Mouse (Mus musculus): ENCODE measurements around the gene Dnase1l3. TPM values are rescaled to one million over a fixed set of nuclear protein-coding genes. Genes with fewer than 3 reads are reported as not detected.

The Dnase1l3 gene
- total and polyA plus RNA-seq, 2 experiments from 2014 or later = 0.07 TPM; not detected in 1

DNA sequence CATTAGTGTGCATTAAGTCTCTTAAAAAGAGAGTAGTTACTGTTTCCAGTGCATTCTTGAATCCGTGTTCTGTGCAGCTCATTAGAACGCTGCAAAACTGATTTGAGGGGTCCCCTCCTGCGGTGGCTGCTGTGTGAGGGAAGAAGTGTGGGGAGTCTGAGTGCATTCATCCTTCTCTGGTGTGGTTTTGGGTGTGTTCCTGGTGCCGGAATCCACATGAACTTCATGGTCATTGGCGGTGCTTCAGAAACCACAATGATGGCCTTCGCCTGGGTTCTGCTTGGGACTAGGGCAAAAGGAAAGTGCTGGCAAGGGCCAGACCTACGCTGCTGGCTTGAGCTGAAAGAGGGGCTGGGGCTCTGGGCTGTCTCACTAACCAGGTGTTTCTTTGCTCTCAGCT lies 60.2 kb downstream of the Dnase1l3 start:
- WGBS = 92% methylated on average over 7 of the region's 7 CpGs

DNA sequence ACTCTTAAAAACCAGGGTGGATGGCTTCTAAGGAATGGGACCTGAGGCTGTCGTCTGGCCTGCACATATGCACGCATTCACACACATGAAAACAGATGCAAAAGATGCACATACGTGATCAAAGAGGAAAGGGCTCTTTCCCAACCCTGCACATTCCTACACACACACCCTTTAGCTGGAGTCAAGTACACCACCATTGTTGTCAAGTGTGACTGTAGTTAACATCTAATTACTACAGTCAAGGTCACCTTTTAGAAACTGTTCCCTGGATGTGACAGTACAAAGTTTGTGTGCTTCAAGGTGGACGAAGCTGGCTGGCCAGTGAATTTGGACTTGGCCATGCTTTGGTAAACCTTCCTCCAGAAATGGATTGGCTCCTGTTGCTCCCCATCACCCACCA lies 62.2 kb downstream of the Dnase1l3 start:
- Histone ChIP-seq H3K4me1 (ENCODE audit: insufficient read depth, low read length) (no peaks in the 10 kb centered on the region), H3K27ac (ENCODE audit: low read depth, low read length) (no peak overlapping the region), H3K36me3 (ENCODE audit: insufficient read depth, low read length) (peaks cover 70% of the 10 kb centered on the region), H3K9ac (replicated peaks; ENCODE audit: low read length, poor library complexity, severe bottlenecking) (no peak overlapping the region), H3K4me3 (ENCODE audit: low read depth, low read length) (no peak overlapping the region), H3K27me3 (ENCODE audit: insufficient read depth, low read length) (no peaks in the 10 kb centered on the region), H3K9me3 (ENCODE audit: low read length) (no peaks in the 10 kb centered on the region), H3K4me2 (ENCODE audit: low read depth, low read length, poor library complexity, severe bottlenecking) (no peak overlapping the region)
- ATAC-seq (ENCODE audit: low FRiP score) (no peak), DNase-seq (ENCODE audit: low spot score) (no peak)
- WGBS = 97% methylated on average over 4 of the region's 4 CpGs
- no peak for TF ChIP-seq CTCF (IDR thresholded peaks at IDR 0.05)

More for the DNA sequence above, 60.2 kb downstream of the Dnase1l3 start:
- Histone ChIP-seq H3K4me2 (ENCODE audit: low read depth, low read length, poor library complexity, severe bottlenecking) (no peak overlapping the region), H3K27ac (ENCODE audit: low read depth, low read length) (no peak overlapping the region), H3K4me1 (ENCODE audit: insufficient read depth, low read length) (no peaks in the 10 kb centered on the region), H3K27me3 (ENCODE audit: insufficient read depth, low read length) (no peaks in the 10 kb centered on the region), H3K36me3 (ENCODE audit: insufficient read depth, low read length) (peaks cover 57% of the 10 kb centered on the region), H3K9ac (replicated peaks; ENCODE audit: low read length, poor library complexity, severe bottlenecking) (no peak overlapping the region), H3K4me3 (ENCODE audit: low read depth, low read length) (no peak overlapping the region), H3K9me3 (ENCODE audit: low read length) (no peaks in the 10 kb centered on the region)
- no peak for TF ChIP-seq CTCF (IDR thresholded peaks at IDR 0.05)
- no peak for ATAC-seq (ENCODE audit: low FRiP score)
- DNase-seq (ENCODE audit: low spot score) = no peak

DNA sequence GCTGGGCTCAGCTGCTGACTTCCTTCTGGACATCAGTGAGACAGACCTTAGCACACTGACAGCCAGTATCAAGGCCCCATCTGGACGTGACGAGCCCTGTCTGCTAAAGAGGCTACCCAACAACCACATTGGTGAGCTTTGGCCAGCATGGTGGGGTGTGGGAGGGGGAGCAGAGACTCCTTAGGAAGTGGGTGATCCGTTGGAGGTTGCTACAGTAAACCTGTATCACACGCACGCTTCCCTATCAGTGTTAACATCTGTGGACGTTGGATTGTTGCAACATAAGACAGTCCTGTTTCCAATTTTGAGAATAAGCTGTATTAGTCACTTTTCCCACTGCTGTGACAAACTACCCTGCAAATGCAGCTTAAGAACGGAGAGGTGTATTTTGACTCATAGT lies 65.3 kb downstream of the Dnase1l3 start:
- 93% methylated on average over 7 of the region's 7 CpGs for WGBS
- DNase-seq (ENCODE audit: low spot score) = no peak
- ATAC-seq (ENCODE audit: low FRiP score) = no peak
- H3K27me3 ChIP-seq (ENCODE audit: insufficient read depth, low read length) = no peaks in the 10 kb centered on the region
- no peaks in the 10 kb centered on the region for H3K9me3 ChIP-seq (ENCODE audit: low read length)
- no peaks in the 10 kb centered on the region for H3K4me1 ChIP-seq (ENCODE audit: insufficient read depth, low read length)
- H3K36me3 ChIP-seq (ENCODE audit: insufficient read depth, low read length) = peaks cover 70% of the 10 kb centered on the region
- H3K9ac ChIP-seq (replicated peaks; ENCODE audit: low read length, poor library complexity, severe bottlenecking) = no peak overlapping the region
- H3K4me3 ChIP-seq (ENCODE audit: low read depth, low read length) = no peak overlapping the region
- no peak for TF ChIP-seq CTCF (IDR thresholded peaks at IDR 0.05)
- no peak overlapping the region for H3K4me2 ChIP-seq (ENCODE audit: low read depth, low read length, poor library complexity, severe bottlenecking)
- H3K27ac ChIP-seq (ENCODE audit: low read depth, low read length) = no peak overlapping the region

DNA sequence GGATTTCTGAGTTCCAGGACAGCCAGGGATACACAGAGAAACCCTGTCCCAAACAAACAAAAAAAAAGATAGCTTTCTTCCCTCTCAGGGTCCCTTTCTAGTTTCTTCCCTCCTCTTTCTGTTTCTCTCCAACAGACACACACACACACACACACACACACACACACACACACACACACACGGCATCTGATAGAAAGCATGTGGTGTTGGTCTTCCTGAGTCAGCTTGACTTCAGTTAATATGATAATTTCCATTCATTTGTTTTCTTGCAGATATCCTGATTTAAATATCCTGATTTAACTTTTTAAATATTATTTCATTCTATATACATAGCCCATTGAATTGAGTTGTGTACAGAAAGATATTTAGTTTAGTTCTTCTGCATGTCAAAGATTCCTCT lies 66.0 kb downstream of the Dnase1l3 start:
- no peak overlapping the region for H3K4me3 ChIP-seq (ENCODE audit: low read depth, low read length)
- no peak overlapping the region for H3K4me2 ChIP-seq (ENCODE audit: low read depth, low read length, poor library complexity, severe bottlenecking)
- no peak overlapping the region for H3K27ac ChIP-seq (ENCODE audit: low read depth, low read length)
- no peak for TF ChIP-seq CTCF (IDR thresholded peaks at IDR 0.05)
- DNase-seq (ENCODE audit: low spot score) = no peak
- H3K27me3 ChIP-seq (ENCODE audit: insufficient read depth, low read length) = no peaks in the 10 kb centered on the region
- H3K36me3 ChIP-seq (ENCODE audit: insufficient read depth, low read length) = peaks cover 70% of the 10 kb centered on the region
- no peaks in the 10 kb centered on the region for H3K9me3 ChIP-seq (ENCODE audit: low read length)
- ATAC-seq (ENCODE audit: low FRiP score) = no peak
- no peak overlapping the region for H3K9ac ChIP-seq (replicated peaks; ENCODE audit: low read length, poor library complexity, severe bottlenecking)
- no peaks in the 10 kb centered on the region for H3K4me1 ChIP-seq (ENCODE audit: insufficient read depth, low read length)
- 63% methylated on average over 1 of the region's 1 CpGs for WGBS

GRCm38 (mm10) chr14:7923635-7924034 lies 70.7 kb downstream of the Dnase1l3 start:
- no peak overlapping the region for H3K4me3 ChIP-seq (ENCODE audit: low read depth, low read length)

GRCm38 (mm10) chr14:7921459-7921858 lies 72.9 kb downstream of the Dnase1l3 start:
- WGBS = 91% methylated on average over 5 of the region's 5 CpGs
- TF ChIP-seq CTCF (IDR thresholded peaks at IDR 0.05) = no peak

More at GRCm38 (mm10) chr14:7923635-7924034, 70.7 kb downstream of the Dnase1l3 start:
- Histone ChIP-seq H3K36me3 (ENCODE audit: insufficient read depth, low read length) (peaks cover 60% of the 10 kb centered on the region), H3K27me3 (ENCODE audit: insufficient read depth, low read length) (no peaks in the 10 kb centered on the region), H3K4me1 (ENCODE audit: insufficient read depth, low read length) (no peaks in the 10 kb centered on the region), H3K4me2 (ENCODE audit: low read depth, low read length, poor library complexity, severe bottlenecking) (no peak overlapping the region), H3K9me3 (ENCODE audit: low read length) (no peaks in the 10 kb centered on the region), H3K9ac (replicated peaks; ENCODE audit: low read length, poor library complexity, severe bottlenecking) (no peak overlapping the region), H3K27ac (ENCODE audit: low read depth, low read length) (no peak overlapping the region)
- DNase-seq (ENCODE audit: low spot score) (no peak), ATAC-seq (ENCODE audit: low FRiP score) (no peak)
- TF ChIP-seq CTCF (IDR thresholded peaks at IDR 0.05) = no peak

More at GRCm38 (mm10) chr14:7921459-7921858, 72.9 kb downstream of the Dnase1l3 start:
- Histone ChIP-seq H3K27ac (ENCODE audit: low read depth, low read length) (no peak overlapping the region), H3K36me3 (ENCODE audit: insufficient read depth, low read length) (peaks cover 69% of the 10 kb centered on the region), H3K4me2 (ENCODE audit: low read depth, low read length, poor library complexity, severe bottlenecking) (no peak overlapping the region), H3K27me3 (ENCODE audit: insufficient read depth, low read length) (no peaks in the 10 kb centered on the region), H3K9me3 (ENCODE audit: low read length) (no peaks in the 10 kb centered on the region), H3K9ac (replicated peaks; ENCODE audit: low read length, poor library complexity, severe bottlenecking) (no peak overlapping the region), H3K4me3 (ENCODE audit: low read depth, low read length) (no peak overlapping the region), H3K4me1 (ENCODE audit: insufficient read depth, low read length) (no peaks in the 10 kb centered on the region)
- DNase-seq (ENCODE audit: low spot score) (no peak), ATAC-seq (ENCODE audit: low FRiP score) (no peak)

All from midbrain, postnatal 0 days (tissue).